ENCODE assay signal across 27 mouse cellular contexts in the genomic region with DNA sequence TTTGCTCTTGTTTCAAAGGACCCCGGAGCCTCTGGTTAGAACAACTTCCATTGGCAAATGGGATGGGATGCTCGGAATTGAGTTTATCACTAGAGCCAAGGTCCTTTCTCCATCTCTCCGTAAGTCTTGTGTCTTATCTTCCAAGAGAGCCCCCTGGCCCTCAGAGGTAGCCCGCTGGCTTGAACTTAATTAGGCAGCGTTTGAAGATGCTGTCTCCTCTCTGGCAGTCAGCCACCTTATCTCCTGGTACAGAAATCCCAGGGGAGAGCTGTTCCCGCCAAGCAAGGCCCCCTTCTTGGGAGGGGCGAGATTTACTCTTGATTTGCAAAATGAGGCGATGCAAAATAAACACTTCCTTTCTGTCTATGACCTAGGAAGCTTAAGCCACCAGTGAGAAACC.
DNase-seq lines count a peak whose midpoint lies in the region; ATAC-seq and TF ChIP-seq lines count a peak whose summit lies in the region.
"Had no signal": no experiment of that assay in that cellular context is flagged by ENCODE, and none has a peak within 500 bp of the region (broad histone marks: within the 10 kb centered on the region; RNA-seq: fewer than 3 reads in every experiment).

No protein-coding gene starts in this region.

- no peaks in the 10 kb centered on the region for H3K36me3 ChIP-seq in forebrain, embryonic 14.5 days (ENCODE audit: control insufficient read depth, insufficient read depth, low read length)
- H3K36me3 ChIP-seq in forebrain, postnatal 0 days (ENCODE audit: insufficient read depth) = no peaks in the 10 kb centered on the region
- H3K36me3 ChIP-seq in intestine, embryonic 14.5 days (ENCODE audit: control insufficient read depth, insufficient read depth, low read length) = no peaks in the 10 kb centered on the region
- H3K36me3 ChIP-seq in intestine, embryonic 15.5 days = no peaks in the 10 kb centered on the region
- H3K36me3 ChIP-seq in midbrain, embryonic 14.5 days (ENCODE audit: control insufficient read depth, insufficient read depth, low read length) = no peaks in the 10 kb centered on the region
- no peaks in the 10 kb centered on the region for H3K36me3 ChIP-seq in midbrain, embryonic 10.5 days
- H3K36me3 ChIP-seq: embryonic facial prominence, embryonic 13.5 days; embryonic facial prominence, embryonic 15.5 days; forebrain, embryonic 10.5 days; forebrain, embryonic 12.5 days; forebrain, embryonic 15.5 days; G1E had no signal

- no peaks in the 10 kb centered on the region for H3K9me3 ChIP-seq in forebrain, embryonic 14.5 days (replicated peaks; ENCODE audit: control insufficient read depth, low read length)
- no peaks in the 10 kb centered on the region for H3K9me3 ChIP-seq in forebrain, postnatal 0 days (ENCODE audit: low read length)
- no peaks in the 10 kb centered on the region for H3K9me3 ChIP-seq in intestine, embryonic 14.5 days (ENCODE audit: control insufficient read depth, low read length)
- no peaks in the 10 kb centered on the region for H3K9me3 ChIP-seq in intestine, embryonic 15.5 days
- no peaks in the 10 kb centered on the region for H3K9me3 ChIP-seq in midbrain, embryonic 14.5 days (ENCODE audit: control insufficient read depth, low read length)
- H3K9me3 ChIP-seq in midbrain, embryonic 10.5 days (replicated peaks) = no peaks in the 10 kb centered on the region
- H3K9me3 ChIP-seq: embryonic facial prominence, embryonic 13.5 days; embryonic facial prominence, embryonic 15.5 days; forebrain, embryonic 10.5 days; forebrain, embryonic 12.5 days; forebrain, embryonic 15.5 days had no signal

- TF ChIP-seq CTCF in forebrain, postnatal 0 days (IDR thresholded peaks at IDR 0.05; ENCODE audit: low read depth) = no peak

- DNase-seq in forebrain, embryonic 14.5 days (ENCODE audit: low spot score) = peak; percentile 26
- no peak for DNase-seq in forebrain, postnatal 0 days
- DNase-seq in intestine, embryonic 14.5 days (ENCODE audit: low spot score) = no peak
- DNase-seq in midbrain, embryonic 14.5 days = peak; percentile 62
- no peak for DNase-seq in midbrain, embryonic 10.5 days (ENCODE audit: low spot score)
- DNase-seq: adrenal gland, adult 8-10 months; adrenal gland, postnatal 14 days; B cell, adult 2 months; cerebellum, adult 11 months; cerebellum, adult 18-20 months; cerebellum, adult 8-10 months; cerebellum, adult 9-11 months; cerebellum, postnatal 14 days; cerebellum, postnatal 36 days; embryo, embryonic 11 days had no signal

- no peak overlapping the region for H3K4me2 ChIP-seq in forebrain, embryonic 14.5 days (ENCODE audit: low read length)
- H3K4me2 ChIP-seq in forebrain, postnatal 0 days (ENCODE audit: low read depth) = no peak overlapping the region
- H3K4me2 ChIP-seq in intestine, embryonic 14.5 days (ENCODE audit: low read length) = no peak overlapping the region
- H3K4me2 ChIP-seq in intestine, embryonic 15.5 days (replicated peaks) = no peak overlapping the region
- no peak overlapping the region for H3K4me2 ChIP-seq in midbrain, embryonic 14.5 days (ENCODE audit: low read length)
- H3K4me2 ChIP-seq: embryonic facial prominence, embryonic 13.5 days; embryonic facial prominence, embryonic 15.5 days; forebrain, embryonic 12.5 days; forebrain, embryonic 15.5 days had no signal

- no peak for ATAC-seq in forebrain, embryonic 14.5 days
- no peak for ATAC-seq in forebrain, postnatal 0 days
- no peak for ATAC-seq in intestine, embryonic 14.5 days (replicated peaks; ENCODE audit: low FRiP score, low TSS enrichment, low read depth)
- ATAC-seq in intestine, embryonic 15.5 days = no peak
- ATAC-seq in midbrain, embryonic 14.5 days (ENCODE audit: low FRiP score, low TSS enrichment) = no peak
- ATAC-seq: activated CD4-positive, CD25-positive, alpha-beta regulatory T cell, adult 4 months; CD4-positive, CD25-positive, alpha-beta regulatory T cell, adult 4 months; forebrain, embryonic 15.5 days; Patski had no signal

- no peak overlapping the region for H3K9ac ChIP-seq in forebrain, embryonic 14.5 days (ENCODE audit: low read length)
- H3K9ac ChIP-seq in forebrain, postnatal 0 days = no peak overlapping the region
- H3K9ac ChIP-seq in intestine, embryonic 14.5 days (ENCODE audit: low read length) = no peak overlapping the region
- H3K9ac ChIP-seq in intestine, embryonic 15.5 days = no peak overlapping the region
- no peak overlapping the region for H3K9ac ChIP-seq in midbrain, embryonic 14.5 days (replicated peaks; ENCODE audit: low read length)
- H3K9ac ChIP-seq: embryonic facial prominence, embryonic 13.5 days; embryonic facial prominence, embryonic 15.5 days; forebrain, embryonic 12.5 days; forebrain, embryonic 15.5 days had no signal

- H3K4me1 ChIP-seq in forebrain, embryonic 14.5 days (ENCODE audit: control insufficient read depth, insufficient read depth, low read length) = peaks cover 7% of the 10 kb centered on the region; the same call in 1 of the 2 replicates
- H3K4me1 ChIP-seq in forebrain, postnatal 0 days (ENCODE audit: insufficient read depth) = peaks cover 9% of the 10 kb centered on the region; the same call in 1 of the 2 replicates
- peaks cover 4% of the 10 kb centered on the region; the same call in 1 of the 2 replicates for H3K4me1 ChIP-seq in intestine, embryonic 14.5 days (replicated peaks; ENCODE audit: control insufficient read depth, insufficient read depth, low read length)
- H3K4me1 ChIP-seq in intestine, embryonic 15.5 days (replicated peaks) = no peaks in the 10 kb centered on the region
- H3K4me1 ChIP-seq in midbrain, embryonic 14.5 days (ENCODE audit: control insufficient read depth, insufficient read depth, low read length) = peaks cover 11% of the 10 kb centered on the region
- peaks cover 28% of the 10 kb centered on the region for H3K4me1 ChIP-seq in midbrain, embryonic 10.5 days

- no peaks in the 10 kb centered on the region for H3K27me3 ChIP-seq in forebrain, embryonic 14.5 days (replicated peaks; ENCODE audit: control insufficient read depth, insufficient read depth, low read length)
- H3K27me3 ChIP-seq in forebrain, postnatal 0 days (ENCODE audit: insufficient read depth, low read length) = no peaks in the 10 kb centered on the region
- no peaks in the 10 kb centered on the region for H3K27me3 ChIP-seq in intestine, embryonic 14.5 days (replicated peaks; ENCODE audit: control insufficient read depth, insufficient read depth, low read length)
- no peaks in the 10 kb centered on the region for H3K27me3 ChIP-seq in intestine, embryonic 15.5 days (replicated peaks)
- no peaks in the 10 kb centered on the region for H3K27me3 ChIP-seq in midbrain, embryonic 14.5 days (ENCODE audit: control insufficient read depth, insufficient read depth, low read length)
- H3K27me3 ChIP-seq in midbrain, embryonic 10.5 days (ENCODE audit: low read depth, poor library complexity, severe bottlenecking) = no peaks in the 10 kb centered on the region
- H3K27me3 ChIP-seq: CH12.LX; embryonic facial prominence, embryonic 13.5 days; embryonic facial prominence, embryonic 15.5 days; forebrain, embryonic 12.5 days; forebrain, embryonic 15.5 days; Patski had no signal

- H3K27ac ChIP-seq in forebrain, embryonic 14.5 days (ENCODE audit: low read depth, low read length) = no peak overlapping the region
- no peak overlapping the region for H3K27ac ChIP-seq in forebrain, postnatal 0 days (ENCODE audit: low read depth, low read length)
- 0 out of 2 replicates have a peak overlapping the region, but pooled peaks have one; percentile 29 for H3K27ac ChIP-seq in intestine, embryonic 14.5 days (ENCODE audit: low read depth)
- H3K27ac ChIP-seq in intestine, embryonic 15.5 days = no peak overlapping the region
- H3K27ac ChIP-seq in midbrain, embryonic 14.5 days (replicated peaks; ENCODE audit: low read depth, low read length) = no peak overlapping the region
- H3K27ac ChIP-seq in midbrain, embryonic 10.5 days (replicated peaks) = no peak overlapping the region
- H3K27ac ChIP-seq: embryonic facial prominence, embryonic 13.5 days; embryonic facial prominence, embryonic 15.5 days; forebrain, embryonic 10.5 days; forebrain, embryonic 12.5 days; forebrain, embryonic 15.5 days had no signal

- no peak overlapping the region for H3K4me3 ChIP-seq in forebrain, embryonic 14.5 days (ENCODE audit: low read depth, low read length)
- no peak overlapping the region for H3K4me3 ChIP-seq in forebrain, postnatal 0 days (ENCODE audit: low read depth, low read length)
- H3K4me3 ChIP-seq in intestine, embryonic 14.5 days (ENCODE audit: low read depth, low read length) = no peak overlapping the region
- H3K4me3 ChIP-seq in intestine, embryonic 15.5 days (replicated peaks) = no peak overlapping the region
- H3K4me3 ChIP-seq in midbrain, embryonic 14.5 days (replicated peaks; ENCODE audit: low read depth, low read length) = no peak overlapping the region
- H3K4me3 ChIP-seq in midbrain, embryonic 10.5 days = no peak overlapping the region
- H3K4me3 ChIP-seq: embryonic facial prominence, embryonic 13.5 days; embryonic facial prominence, embryonic 15.5 days; erythroblast, embryonic 14.5 days; forebrain, embryonic 10.5 days; forebrain, embryonic 12.5 days; forebrain, embryonic 15.5 days had no signal

- WGBS in forebrain, embryonic 14.5 days = 68% methylated on average over 8 of the region's 8 CpGs
- 56% methylated on average over 8 of the region's 8 CpGs for WGBS in forebrain, postnatal 0 days
- 58% methylated on average over 8 of the region's 8 CpGs for WGBS in intestine, embryonic 14.5 days
- 57% methylated on average over 8 of the region's 8 CpGs for WGBS in intestine, embryonic 15.5 days
- WGBS in midbrain, embryonic 14.5 days = 52% methylated on average over 8 of the region's 8 CpGs
- 72% methylated on average over 8 of the region's 8 CpGs for WGBS in midbrain, embryonic 10.5 days

Comparison
In these comparisons a context has a peak if more than half of its experiments do, and no peak if none do; other contexts are left out.
1. DNase-seq: peak in forebrain, embryonic 14.5 days (single experiment) and midbrain, embryonic 14.5 days (single experiment); none in forebrain, postnatal 0 days (single experiment), intestine, embryonic 14.5 days (single experiment) and midbrain, embryonic 10.5 days (single experiment).